Mouse (Mus musculus): ENCODE measurements around the gene Cyp2j5.
A peak's percentile ranks its signal among the peaks of the same experiment; 100 is the strongest.

DNA sequence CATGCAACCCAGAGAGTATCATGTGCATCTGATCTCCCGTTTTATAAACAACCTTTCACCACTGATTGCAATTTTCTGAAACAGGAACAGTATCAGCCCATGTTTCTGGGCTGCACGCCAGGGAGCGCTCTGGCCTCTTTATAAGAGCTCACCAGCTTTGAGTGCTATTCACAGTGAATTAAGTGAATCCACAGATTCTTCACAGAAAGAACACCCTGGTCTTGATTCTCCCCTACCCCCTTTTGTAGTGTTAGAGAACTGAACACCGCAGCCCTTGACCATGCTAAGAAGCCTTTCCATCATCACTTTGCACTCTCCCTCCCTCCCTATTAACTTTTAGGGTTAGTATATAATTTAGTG is 72.2 kb downstream of the Cyp2j5 start:
- peak; percentile 45 for TF ChIP-seq CTCF (IDR thresholded peaks at IDR 0.05; ENCODE audit: low read depth, low read length)
- TF ChIP-seq POLR2A (IDR thresholded peaks at IDR 0.05; ENCODE audit: extremely low read depth, insufficient read depth, low read length) = no peak

Measured in liver, adult 2 months (tissue).